In the genomic region with DNA sequence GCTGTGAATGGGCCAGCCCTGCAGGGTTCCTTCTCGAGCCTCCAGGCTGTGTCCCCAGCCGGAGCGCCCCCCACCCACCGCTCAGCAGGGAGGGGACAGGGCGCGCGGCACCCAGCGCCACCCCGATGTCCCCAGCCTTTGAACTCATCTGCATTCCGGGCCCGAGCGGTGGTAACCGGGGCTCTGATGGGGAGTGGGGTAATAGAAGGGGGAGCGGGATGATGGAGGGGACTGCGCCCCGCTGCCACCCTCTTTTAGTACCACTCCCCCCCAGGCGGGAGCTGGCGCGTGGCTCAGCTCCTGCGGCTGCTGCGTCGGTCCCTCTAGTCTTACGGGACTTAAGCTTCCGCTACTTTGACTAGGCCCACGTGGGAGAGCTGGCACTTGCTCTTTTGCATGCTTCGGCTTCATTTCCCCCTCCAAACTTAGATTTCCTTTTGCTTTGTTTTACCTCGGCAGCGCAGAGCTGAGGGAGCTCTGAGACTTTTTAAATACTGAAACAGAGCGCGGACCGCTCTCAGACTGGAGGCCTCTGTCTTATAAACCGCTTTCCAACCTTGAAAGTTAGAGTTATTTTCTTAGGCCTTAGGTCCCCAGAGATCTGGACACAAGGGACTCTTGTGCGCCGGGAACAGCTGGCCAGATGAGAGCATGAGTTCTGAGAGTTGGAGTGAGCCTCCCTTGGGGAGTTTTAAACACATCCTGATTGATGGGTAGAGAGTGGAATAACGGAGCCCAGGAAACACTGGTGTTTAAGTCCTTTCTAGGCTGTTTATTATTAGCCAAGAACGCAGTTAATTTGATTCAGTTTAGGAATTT, we compare ENCODE assay signal across 8 mouse cellular contexts. TPM values are rescaled to one million over a fixed set of nuclear protein-coding genes. Genes with fewer than 3 reads are reported as not detected.
DNase-seq lines count a peak whose midpoint lies in the region; ATAC-seq and TF ChIP-seq lines count a peak whose summit lies in the region.

No protein-coding gene starts in this region.

- no peaks in the 10 kb centered on the region for H3K9me3 ChIP-seq in ES-E14 (ENCODE audit: control insufficient read depth, insufficient read depth, low read depth, low read length)
- no peaks in the 10 kb centered on the region for H3K9me3 ChIP-seq in heart, embryonic 12.5 days (replicated peaks)
- H3K9me3 ChIP-seq in kidney, embryonic 14.5 days (ENCODE audit: control insufficient read depth, low read length) = no peaks in the 10 kb centered on the region
- H3K9me3 ChIP-seq in lung, embryonic 15.5 days = no peaks in the 10 kb centered on the region

- H3K79me2 ChIP-seq in C2C12 (ENCODE audit: control insufficient read depth, insufficient read depth) = peaks cover 66% of the 10 kb centered on the region

- no peak for DNase-seq in ES-E14 (ENCODE audit: low read depth, low spot score)
- peak; percentile 48 for DNase-seq in embryo, embryonic 9.5 days (ENCODE audit: extremely low spot score)
- peak; percentile 62 for DNase-seq in retina, embryonic 14.5 days (ENCODE audit: low spot score)
- no peak for DNase-seq in cerebellum, adult 8-10 months

- H3K4me2 ChIP-seq in heart, embryonic 12.5 days = peak overlapping the region; percentile 83
- peak overlapping the region; percentile 78 for H3K4me2 ChIP-seq in kidney, embryonic 14.5 days (replicated peaks; ENCODE audit: low read depth, low read length)
- H3K4me2 ChIP-seq in lung, embryonic 15.5 days = peak overlapping the region; percentile 93

- TF ChIP-seq CTCF in C2C12 (IDR thresholded peaks at IDR 0.05; ENCODE audit: control insufficient read depth, insufficient read depth, insufficient read length) = no peak

- H3K4me1 ChIP-seq in ES-E14 (ENCODE audit: control insufficient read depth in 2 of 2, insufficient read depth in 2 of 2, low read length in 2 of 2, poor library complexity in 1 of 2) = peaks cover 0 to 2% of the 10 kb centered on the region in 2 experiments; a peak in 1 of 4 replicates
- peaks cover 37% of the 10 kb centered on the region for H3K4me1 ChIP-seq in heart, embryonic 12.5 days (replicated peaks)
- peaks cover 11% of the 10 kb centered on the region; the same call in 1 of the 2 replicates for H3K4me1 ChIP-seq in kidney, embryonic 14.5 days (ENCODE audit: control insufficient read depth, insufficient read depth, low read length)
- H3K4me1 ChIP-seq in lung, embryonic 15.5 days = peaks cover 37% of the 10 kb centered on the region

- peak overlapping the region; percentile 64 for H3K9ac ChIP-seq in ES-E14 (ENCODE audit: insufficient read depth, low read depth, low read length, poor library complexity, severe bottlenecking)
- peak overlapping the region; percentile 95 for H3K9ac ChIP-seq in heart, embryonic 12.5 days
- peak overlapping the region; percentile 92 for H3K9ac ChIP-seq in kidney, embryonic 14.5 days (ENCODE audit: low read depth, low read length)
- peak overlapping the region; percentile 76 for H3K9ac ChIP-seq in lung, embryonic 15.5 days

- H3K27me3 ChIP-seq in C2C12 (ENCODE audit: control insufficient read depth, insufficient read depth, insufficient read length) = no peaks in the 10 kb centered on the region
- no peaks in the 10 kb centered on the region for H3K27me3 ChIP-seq in heart, embryonic 12.5 days (replicated peaks)
- no peaks in the 10 kb centered on the region for H3K27me3 ChIP-seq in kidney, embryonic 14.5 days (ENCODE audit: control insufficient read depth, insufficient read depth, low read length)
- H3K27me3 ChIP-seq in lung, embryonic 15.5 days = no peaks in the 10 kb centered on the region

- peak; percentile 70 for ATAC-seq in heart, embryonic 12.5 days (ENCODE audit: insufficient number of reproducible peaks, low FRiP score)
- peak; percentile 84 for ATAC-seq in kidney, embryonic 14.5 days (ENCODE audit: low FRiP score, low TSS enrichment)
- peak; percentile 50 for ATAC-seq in lung, embryonic 15.5 days (ENCODE audit: borderline replicate concordance, extremely low read depth, low FRiP score, low TSS enrichment)

- H3K36me3 ChIP-seq in C2C12 (ENCODE audit: control insufficient read depth, insufficient read depth) = peaks cover 34% of the 10 kb centered on the region
- 0 out of 2 replicates have a peak, but pooled peaks cover 5% of the 10 kb centered on the region for H3K36me3 ChIP-seq in ES-E14 (ENCODE audit: control insufficient read depth, insufficient read depth, low read length, poor library complexity, severe bottlenecking)
- H3K36me3 ChIP-seq in heart, embryonic 12.5 days = no peaks in the 10 kb centered on the region
- H3K36me3 ChIP-seq in kidney, embryonic 14.5 days (ENCODE audit: control insufficient read depth, insufficient read depth, low read length) = no peaks in the 10 kb centered on the region
- H3K36me3 ChIP-seq in lung, embryonic 15.5 days = no peaks in the 10 kb centered on the region

- H3ac ChIP-seq in C2C12 (ENCODE audit: control insufficient read depth, insufficient read length, low read depth) = peak overlapping the region; percentile 84

- H3K27ac ChIP-seq in ES-E14 (ENCODE audit: insufficient read depth, low read depth, low read length, poor library complexity, severe bottlenecking) = no peak overlapping the region
- peak overlapping the region; percentile 90 for H3K27ac ChIP-seq in heart, embryonic 12.5 days (ENCODE audit: poor library complexity, severe bottlenecking)
- peak overlapping the region; percentile 81 for H3K27ac ChIP-seq in kidney, embryonic 14.5 days (ENCODE audit: low read depth, low read length)
- H3K27ac ChIP-seq in lung, embryonic 15.5 days = peak overlapping the region; percentile 90

- in situ Hi-C loops in ES-E14 (cut with MboI; ENCODE audit: low sequenced_read_pairs in 2 of 2, unreplicated experiment in 2 of 2) = loop anchor here in 1 of 2 experiments (25.0 kb wide), 1 partner anchor 375 kb away; no protein-coding TSS in a partner anchor

- peak overlapping the region; percentile 82 for H3K4me3 ChIP-seq in C2C12 (ENCODE audit: insufficient read depth, poor library complexity, severe bottlenecking)
- H3K4me3 ChIP-seq in ES-E14 (ENCODE audit: insufficient read depth in 1 of 2, low read depth in 1 of 2, low read length in 2 of 2, poor library complexity in 1 of 2, severe bottlenecking in 1 of 2) = peak overlapping the region; percentile 73 to 79
- H3K4me3 ChIP-seq in heart, embryonic 12.5 days = peak overlapping the region; percentile 87
- peak overlapping the region; percentile 79 for H3K4me3 ChIP-seq in kidney, embryonic 14.5 days (ENCODE audit: low read length)
- H3K4me3 ChIP-seq in lung, embryonic 15.5 days = peak overlapping the region; percentile 78

- WGBS in heart, embryonic 12.5 days = under 1% methylated on average over 36 of the region's 36 CpGs
- WGBS in kidney, embryonic 14.5 days = under 1% methylated on average over 35 of the region's 36 CpGs
- WGBS in lung, embryonic 15.5 days = under 1% methylated on average over 33 of the region's 36 CpGs

- H3K79me3 ChIP-seq in C2C12 (ENCODE audit: low read depth) = peaks cover 57% of the 10 kb centered on the region

TF ChIP-seq in C2C12, 6 proteins besides CTCF, POLR2A, EP300 and RAD21:
- TF ChIP-seq MYOD1 (IDR thresholded peaks at IDR 0.05; ENCODE audit: control insufficient read depth, insufficient read length, low read depth) (peak; percentile 34), USF1 (IDR thresholded peaks at IDR 0.05; ENCODE audit: low read depth) (no peak)

TF ChIP-seq in ES-E14, 5 proteins besides CTCF, POLR2A, EP300 and RAD21:
- no peak for TF ChIP-seq CHD2 (IDR thresholded peaks at IDR 0.05; ENCODE audit: low read depth, low read length)

RNA-seq across cellular contexts. Expression of a gene that starts 0.8 kb away (rescaled TPM):
- 87.0 TPM for polyA plus RNA-seq in C2C12 (2012; fragmentation: generic; extraction: Trizol)
- total RNA-seq in ES-E14 (2012; rRNA removed) = 35.5 and 59.3 TPM in 2 replicates
- polyA plus RNA-seq in heart, embryonic 12.5 days (2016; fragmentation: Nextera tagmentation; extraction: Ambion mirVana) = 72.8 and 73.2 TPM in 2 replicates
- 63.9 and 91.2 TPM in 2 replicates for polyA plus RNA-seq in kidney, embryonic 14.5 days (2014; fragmentation: Nextera tagmentation; extraction: Ambion mirVana)
- polyA plus RNA-seq in lung, embryonic 15.5 days (2015; fragmentation: Nextera tagmentation; extraction: Ambion mirVana) = 57.5 and 59.3 TPM in 2 replicates

Comparison
In these comparisons a context has a peak if more than half of its experiments do, and no peak if none do; other contexts are left out.
1. DNase-seq: peak in embryo, embryonic 9.5 days (single experiment) and retina, embryonic 14.5 days (single experiment); none in ES-E14 (single experiment) and cerebellum, adult 8-10 months (single experiment).
2. Peak in every context shown above with its lines, with median percentiles within 50 percentile points of each other: H3K4me3 ChIP-seq, H3K9ac ChIP-seq, ATAC-seq and H3K4me2 ChIP-seq.